Mouse (Mus musculus): Measurements from ENCODE around the gene 1110008L16Rik. TPM values are rescaled to one million over a fixed set of nuclear protein-coding genes. Genes with fewer than 3 reads are reported as not detected.

The 1110008L16Rik gene
- polyA plus RNA-seq, 1 experiment, result 7.9 TPM

DNA sequence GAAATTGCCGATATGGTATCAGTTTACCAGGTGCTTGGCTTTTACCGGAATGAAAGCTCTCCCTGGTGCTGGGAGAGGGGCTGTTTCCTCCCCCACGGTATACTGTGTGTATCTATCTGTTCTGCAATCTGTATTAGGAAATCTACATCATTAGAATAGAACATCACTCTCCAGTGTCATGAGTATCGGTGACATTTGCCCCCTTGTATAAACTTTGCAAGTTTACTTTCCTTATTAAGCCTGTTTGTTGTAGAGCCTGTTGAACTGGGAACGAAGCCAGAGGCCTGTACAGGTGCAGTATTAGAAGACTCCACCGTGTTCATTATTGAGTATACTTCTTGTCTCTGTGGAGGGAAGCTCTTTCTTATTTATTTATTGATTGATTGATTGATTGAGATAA lies 54.0 kb downstream of the 1110008L16Rik start:
- H3K27ac ChIP-seq (ENCODE audit: control insufficient read depth, insufficient read depth, low read depth, low read length, poor library complexity), result no peak overlapping the region

GRCm38 (mm10) chr12:55354904-55355303 lies 55.5 kb downstream of the 1110008L16Rik start:
- Histone ChIP-seq H3K4me1 (ENCODE audit: control insufficient read depth, insufficient read depth, low read length) (no peaks in the 10 kb centered on the region), H3K27ac (ENCODE audit: control insufficient read depth, insufficient read depth, low read depth, low read length, poor library complexity) (no peak overlapping the region), H3K4me3 (replicated peaks; ENCODE audit: control insufficient read depth, low read depth, low read length) (no peak overlapping the region)
- TF ChIP-seq CTCF (IDR thresholded peaks at IDR 0.05; ENCODE audit: control insufficient read depth, insufficient read depth, low read length) (peak; percentile 39; the same call in 1 of the 2 replicates), POLR2A (IDR thresholded peaks at IDR 0.05; ENCODE audit: borderline replicate concordance, control insufficient read depth, low read depth, low read length) (no peak)
- WGBS, result 27% methylated on average over 4 of the region's 4 CpGs

More for the DNA sequence above, 54.0 kb downstream of the 1110008L16Rik start:
- Histone ChIP-seq H3K4me3 (replicated peaks; ENCODE audit: control insufficient read depth, low read depth, low read length) (no peak overlapping the region), H3K4me1 (ENCODE audit: control insufficient read depth, insufficient read depth, low read length) (no peaks in the 10 kb centered on the region)
- WGBS, result 76% methylated on average over 6 of the region's 6 CpGs
- TF ChIP-seq CTCF (IDR thresholded peaks at IDR 0.05; ENCODE audit: control insufficient read depth, insufficient read depth, low read length) (no peak), POLR2A (IDR thresholded peaks at IDR 0.05; ENCODE audit: borderline replicate concordance, control insufficient read depth, low read depth, low read length) (no peak)

DNA sequence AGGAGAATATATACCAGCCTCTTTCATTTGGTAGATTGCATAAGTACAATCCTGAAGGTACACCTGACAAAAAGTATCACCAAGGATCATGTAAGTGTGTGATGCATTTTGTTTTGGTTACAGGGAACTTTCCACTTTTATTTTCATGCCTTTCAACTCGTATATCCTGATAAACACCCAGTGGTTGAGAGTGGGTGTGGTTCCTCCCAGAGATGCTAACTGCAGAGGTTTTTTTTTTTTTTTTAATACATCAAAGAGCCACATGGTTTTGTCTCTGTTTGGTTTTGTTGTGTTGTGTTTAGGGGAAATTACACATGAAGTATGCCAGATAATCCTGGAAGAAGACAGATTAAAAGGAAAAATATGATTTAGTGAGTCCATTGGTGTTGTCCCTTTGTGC lies 57.9 kb downstream of the 1110008L16Rik start:
- WGBS, result 40% methylated on average over 1 of the region's 1 CpGs
- no peak overlapping the region for H3K27ac ChIP-seq (ENCODE audit: control insufficient read depth, insufficient read depth, low read depth, low read length, poor library complexity)
- H3K4me1 ChIP-seq (ENCODE audit: control insufficient read depth, insufficient read depth, low read length), result no peaks in the 10 kb centered on the region
- TF ChIP-seq CTCF (IDR thresholded peaks at IDR 0.05; ENCODE audit: control insufficient read depth, insufficient read depth, low read length) (no peak), POLR2A (IDR thresholded peaks at IDR 0.05; ENCODE audit: borderline replicate concordance, control insufficient read depth, low read depth, low read length) (no peak)
- no peak overlapping the region for H3K4me3 ChIP-seq (replicated peaks; ENCODE audit: control insufficient read depth, low read depth, low read length)

DNA sequence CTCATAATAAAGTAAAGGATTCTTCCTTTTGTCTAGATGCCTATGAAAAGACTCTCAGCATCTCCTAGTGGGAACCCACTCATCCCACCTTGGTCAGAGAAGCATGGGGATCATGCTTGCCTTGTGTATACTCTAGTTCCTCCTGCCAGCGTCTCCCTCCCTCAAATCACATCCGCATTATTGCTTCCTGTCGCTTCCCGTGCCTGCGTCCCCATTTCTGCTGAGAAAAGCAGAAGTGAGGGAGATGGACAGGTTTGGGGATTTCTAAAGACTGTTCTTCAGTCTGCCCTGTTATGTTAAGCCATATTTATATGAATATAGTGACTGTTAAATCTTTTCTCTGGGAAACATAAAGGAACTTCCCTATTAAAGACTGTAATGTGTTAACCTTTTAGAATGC lies 61.6 kb downstream of the 1110008L16Rik start:
- Histone ChIP-seq H3K4me1 (ENCODE audit: control insufficient read depth, insufficient read depth, low read length) (no peaks in the 10 kb centered on the region), H3K27ac (ENCODE audit: control insufficient read depth, insufficient read depth, low read depth, low read length, poor library complexity) (no peak overlapping the region), H3K4me3 (replicated peaks; ENCODE audit: control insufficient read depth, low read depth, low read length) (no peak overlapping the region)
- WGBS, result 8% methylated on average over 5 of the region's 5 CpGs
- TF ChIP-seq POLR2A (IDR thresholded peaks at IDR 0.05; ENCODE audit: borderline replicate concordance, control insufficient read depth, low read depth, low read length) (no peak), CTCF (IDR thresholded peaks at IDR 0.05; ENCODE audit: control insufficient read depth, insufficient read depth, low read length) (no peak)

- H3K4me1 ChIP-seq (ENCODE audit: control insufficient read depth, insufficient read depth, low read length), result no peaks in the 10 kb centered on the region
- WGBS, result 61% methylated on average over 2 of the region's 2 CpGs
- no peak overlapping the region for H3K4me3 ChIP-seq (replicated peaks; ENCODE audit: control insufficient read depth, low read depth, low read length)
- H3K27ac ChIP-seq (ENCODE audit: control insufficient read depth, insufficient read depth, low read depth, low read length, poor library complexity), result no peak overlapping the region
- no peak for TF ChIP-seq POLR2A (IDR thresholded peaks at IDR 0.05; ENCODE audit: borderline replicate concordance, control insufficient read depth, low read depth, low read length)
- no peak for TF ChIP-seq CTCF (IDR thresholded peaks at IDR 0.05; ENCODE audit: control insufficient read depth, insufficient read depth, low read length)
Observed at GRCm38 (mm10) chr12:55365083-55365482, 65.7 kb downstream of the 1110008L16Rik start.

DNA sequence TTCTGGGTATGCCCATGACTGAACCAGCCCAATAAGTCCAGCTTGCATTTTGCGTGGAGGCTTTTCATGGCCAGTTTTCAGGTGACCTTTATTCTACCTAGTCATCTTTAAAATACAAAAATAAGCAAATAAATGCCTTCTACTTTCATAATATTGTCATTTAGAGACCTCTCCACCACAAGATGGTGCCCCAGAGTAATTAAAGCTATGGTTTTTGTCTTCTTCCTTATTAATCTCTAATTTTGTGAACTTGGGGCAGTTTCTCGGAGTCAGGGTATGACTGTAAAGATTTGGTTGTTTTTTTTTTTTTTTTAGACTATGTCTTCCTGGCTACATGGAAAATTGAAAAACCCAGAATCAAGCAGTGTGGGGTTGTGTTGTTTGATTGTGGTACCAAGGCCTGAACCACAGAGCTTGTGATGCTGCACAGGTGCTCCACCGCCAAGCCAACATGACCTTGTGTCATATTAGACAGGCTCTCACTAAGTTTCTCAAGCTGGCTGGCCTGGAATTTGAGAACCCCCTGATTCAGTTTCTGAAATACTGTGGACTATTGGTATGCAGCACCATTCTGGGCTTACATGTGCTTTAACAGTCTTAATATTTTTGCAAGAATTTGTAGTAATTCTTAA lies 73.2 kb downstream of the 1110008L16Rik start:
- WGBS, result 67% methylated on average over 3 of the region's 3 CpGs
- no peak overlapping the region for H3K27ac ChIP-seq (ENCODE audit: control insufficient read depth, insufficient read depth, low read depth, low read length, poor library complexity)
- TF ChIP-seq POLR2A (IDR thresholded peaks at IDR 0.05; ENCODE audit: borderline replicate concordance, control insufficient read depth, low read depth, low read length) (no peak), CTCF (IDR thresholded peaks at IDR 0.05; ENCODE audit: control insufficient read depth, insufficient read depth, low read length) (no peak)
- no peak overlapping the region for H3K4me3 ChIP-seq (replicated peaks; ENCODE audit: control insufficient read depth, low read depth, low read length)
- H3K4me1 ChIP-seq (ENCODE audit: control insufficient read depth, insufficient read depth, low read length), result no peaks in the 10 kb centered on the region

GRCm38 (mm10) chr12:55376956-55377609 lies 77.7 kb downstream of the 1110008L16Rik start:
- WGBS, result 90% methylated on average over 16 of the region's 16 CpGs
- Histone ChIP-seq H3K4me3 (replicated peaks; ENCODE audit: control insufficient read depth, low read depth, low read length) (no peak overlapping the region), H3K4me1 (ENCODE audit: control insufficient read depth, insufficient read depth, low read length) (no peaks in the 10 kb centered on the region), H3K27ac (ENCODE audit: control insufficient read depth, insufficient read depth, low read depth, low read length, poor library complexity) (peak overlapping the region; percentile 25; the same call in 1 of the 2 replicates)
- TF ChIP-seq CTCF (IDR thresholded peaks at IDR 0.05; ENCODE audit: control insufficient read depth, insufficient read depth, low read length), result no peak

- H3K4me3 ChIP-seq (replicated peaks; ENCODE audit: control insufficient read depth, low read depth, low read length), result no peak overlapping the region
- 0 out of 2 replicates have a peak overlapping the region, but pooled peaks have one; percentile 25 for H3K27ac ChIP-seq (ENCODE audit: control insufficient read depth, insufficient read depth, low read depth, low read length, poor library complexity)
- 81% methylated on average over 6 of the region's 6 CpGs for WGBS
- H3K4me1 ChIP-seq (ENCODE audit: control insufficient read depth, insufficient read depth, low read length), result no peaks in the 10 kb centered on the region; the same call in 1 of the 2 replicates
- TF ChIP-seq CTCF (IDR thresholded peaks at IDR 0.05; ENCODE audit: control insufficient read depth, insufficient read depth, low read length) (no peak), POLR2A (IDR thresholded peaks at IDR 0.05; ENCODE audit: borderline replicate concordance, control insufficient read depth, low read depth, low read length) (no peak)
Observed at GRCm38 (mm10) chr12:55377610-55377980, 78.2 kb downstream of the 1110008L16Rik start.
